Mouse (Mus musculus): ENCODE data around the gene Hnmt. TPM values are rescaled to one million over a fixed set of nuclear protein-coding genes. Genes with fewer than 3 reads are reported as not detected.
"Not testable (repeated sequence)": the region's sequence is repeated elsewhere in the genome, so short reads cannot be mapped to it uniquely, and the experiment has no call there.

Gene Hnmt
- polyA plus RNA-seq, 1 experiment = 0.54 TPM

DNA sequence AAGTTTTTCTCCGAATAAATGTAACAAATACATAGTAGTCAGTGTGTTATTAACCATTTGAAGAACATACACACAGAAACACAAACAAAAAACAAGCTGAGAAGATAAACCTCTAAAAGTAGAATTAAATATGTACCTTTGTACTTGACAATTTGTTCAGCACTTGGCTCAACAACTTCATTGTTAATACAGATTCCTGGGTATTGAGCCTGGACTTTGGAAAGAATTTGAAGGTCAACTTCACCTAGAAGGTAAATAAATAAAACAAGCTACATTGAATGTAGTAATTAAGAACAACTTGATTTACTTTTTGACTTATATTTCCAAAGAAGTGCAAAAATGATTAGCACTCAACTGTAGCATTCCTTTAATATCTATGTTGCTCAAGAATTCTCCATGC lies 30.2 kb downstream of the Hnmt start:
- Histone ChIP-seq H3K4me3 (ENCODE audit: insufficient read depth, low read length) (no peak overlapping the region), H3K4me1 (ENCODE audit: control insufficient read depth, insufficient read depth, low read length) (no peaks in the 10 kb centered on the region), H3K27ac (ENCODE audit: insufficient read depth, low read length) (no peak overlapping the region)
- no peak for TF ChIP-seq POLR2A (IDR thresholded peaks at IDR 0.05; ENCODE audit: low read depth, low read length)
- TF ChIP-seq CTCF (IDR thresholded peaks at IDR 0.05; ENCODE audit: borderline replicate concordance, insufficient read depth, low read length) = no peak

DNA sequence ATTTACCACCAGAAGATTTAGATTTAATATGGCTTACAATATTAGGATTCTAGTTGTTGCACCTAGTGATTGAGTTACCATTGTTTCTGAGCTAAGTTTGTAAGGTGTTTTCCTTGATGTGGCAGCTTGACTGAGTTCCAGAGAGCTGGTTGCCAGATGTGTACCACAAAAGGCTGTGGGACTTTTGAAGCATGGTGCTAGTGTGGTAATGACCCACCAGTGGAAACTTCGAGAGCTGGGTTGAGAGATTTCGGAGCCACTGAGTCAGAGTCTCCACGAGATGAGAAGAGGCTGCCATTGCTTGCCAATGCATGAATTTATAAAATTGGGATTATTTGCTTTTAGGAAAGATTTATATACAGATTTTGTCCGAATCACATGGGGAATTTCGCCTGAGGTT lies 34.2 kb downstream of the Hnmt start:
- H3K4me3 ChIP-seq (ENCODE audit: insufficient read depth, low read length) = no peak overlapping the region
- H3K4me1 ChIP-seq (ENCODE audit: control insufficient read depth, insufficient read depth, low read length) = no peaks in the 10 kb centered on the region
- no peak overlapping the region for H3K27ac ChIP-seq (ENCODE audit: insufficient read depth, low read length)
- TF ChIP-seq POLR2A (IDR thresholded peaks at IDR 0.05; ENCODE audit: low read depth, low read length) = no peak
- no peak for TF ChIP-seq CTCF (IDR thresholded peaks at IDR 0.05; ENCODE audit: borderline replicate concordance, insufficient read depth, low read length)

DNA sequence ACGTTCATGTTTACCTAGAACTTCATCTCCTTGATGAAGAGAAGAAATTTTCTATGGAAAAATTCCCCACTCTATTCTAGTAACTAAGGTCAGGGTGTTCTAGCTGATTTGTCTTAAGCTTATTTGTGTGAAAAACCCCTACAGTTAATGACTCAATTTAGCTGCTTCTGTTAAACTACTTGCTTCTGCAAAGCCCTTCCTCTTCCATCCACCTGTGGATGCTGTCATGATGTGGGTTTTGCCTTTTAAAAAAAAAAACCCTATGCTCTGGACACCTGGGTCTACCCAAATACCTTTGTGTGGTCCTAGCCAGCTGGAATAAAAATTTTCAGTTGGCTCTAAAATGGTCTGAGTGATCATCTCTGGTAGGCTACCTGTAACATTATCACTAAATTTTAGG lies 49.9 kb downstream of the Hnmt start:
- Histone ChIP-seq H3K4me1 (ENCODE audit: control insufficient read depth, insufficient read depth, low read length) (no peaks in the 10 kb centered on the region), H3K4me3 (ENCODE audit: insufficient read depth, low read length) (no peak overlapping the region), H3K27ac (ENCODE audit: insufficient read depth, low read length) (no peak overlapping the region)
- TF ChIP-seq POLR2A (IDR thresholded peaks at IDR 0.05; ENCODE audit: low read depth, low read length) (no peak), CTCF (IDR thresholded peaks at IDR 0.05; ENCODE audit: borderline replicate concordance, insufficient read depth, low read length) (no peak)

DNA sequence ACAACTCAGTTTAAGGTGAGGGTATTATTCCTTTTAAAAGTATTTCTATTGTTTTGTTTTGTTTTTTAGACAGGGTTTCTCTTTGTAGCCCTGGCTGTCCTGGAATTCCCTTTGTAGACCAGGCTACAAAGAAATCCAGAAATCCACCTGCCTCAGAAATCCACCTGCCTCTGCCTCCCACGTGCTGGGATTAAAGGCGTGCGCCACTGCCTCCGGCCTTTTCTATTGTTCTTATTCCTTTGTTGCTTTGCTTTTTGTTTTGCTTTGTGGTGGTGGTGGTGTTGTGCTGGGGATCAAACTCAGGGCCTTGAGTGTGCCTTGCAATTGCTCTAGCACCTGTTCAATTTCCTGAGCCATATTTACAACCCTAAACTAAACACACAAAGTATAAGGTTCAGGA lies 50.4 kb downstream of the Hnmt start:
- Histone ChIP-seq H3K4me1 (ENCODE audit: control insufficient read depth, insufficient read depth, low read length) (no peaks in the 10 kb centered on the region), H3K4me3 (ENCODE audit: insufficient read depth, low read length) (no peak overlapping the region), H3K27ac (ENCODE audit: insufficient read depth, low read length) (no peak overlapping the region)
- no peak for TF ChIP-seq POLR2A (IDR thresholded peaks at IDR 0.05; ENCODE audit: low read depth, low read length)
- TF ChIP-seq CTCF (IDR thresholded peaks at IDR 0.05; ENCODE audit: borderline replicate concordance, insufficient read depth, low read length) = no peak

DNA sequence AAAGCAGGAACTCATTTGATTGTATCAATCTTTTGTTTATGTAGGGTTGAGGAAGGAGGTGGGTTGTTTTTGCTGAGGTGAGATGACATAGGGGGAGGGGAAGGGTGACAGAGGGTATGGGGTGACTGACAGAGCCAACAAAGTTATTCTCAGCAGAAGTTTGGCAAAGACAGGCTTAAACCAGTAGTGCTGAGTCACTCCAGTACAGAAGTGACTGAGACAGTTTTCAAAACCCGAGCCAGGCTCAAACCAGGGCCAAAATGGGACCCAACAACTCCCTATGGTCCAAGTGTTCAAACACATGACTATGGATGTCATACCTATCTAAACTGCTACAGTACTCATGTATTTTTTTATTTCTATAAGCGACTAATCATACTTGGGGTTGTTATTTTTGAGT lies 52.4 kb downstream of the Hnmt start:
- no peak for TF ChIP-seq POLR2A (IDR thresholded peaks at IDR 0.05; ENCODE audit: low read depth, low read length)
- TF ChIP-seq CTCF (IDR thresholded peaks at IDR 0.05; ENCODE audit: borderline replicate concordance, insufficient read depth, low read length) = no peak
- H3K4me1 ChIP-seq (ENCODE audit: control insufficient read depth, insufficient read depth, low read length) = no peaks in the 10 kb centered on the region
- H3K4me3 ChIP-seq (ENCODE audit: insufficient read depth, low read length) = no peak overlapping the region
- H3K27ac ChIP-seq (ENCODE audit: insufficient read depth, low read length) = no peak overlapping the region

DNA sequence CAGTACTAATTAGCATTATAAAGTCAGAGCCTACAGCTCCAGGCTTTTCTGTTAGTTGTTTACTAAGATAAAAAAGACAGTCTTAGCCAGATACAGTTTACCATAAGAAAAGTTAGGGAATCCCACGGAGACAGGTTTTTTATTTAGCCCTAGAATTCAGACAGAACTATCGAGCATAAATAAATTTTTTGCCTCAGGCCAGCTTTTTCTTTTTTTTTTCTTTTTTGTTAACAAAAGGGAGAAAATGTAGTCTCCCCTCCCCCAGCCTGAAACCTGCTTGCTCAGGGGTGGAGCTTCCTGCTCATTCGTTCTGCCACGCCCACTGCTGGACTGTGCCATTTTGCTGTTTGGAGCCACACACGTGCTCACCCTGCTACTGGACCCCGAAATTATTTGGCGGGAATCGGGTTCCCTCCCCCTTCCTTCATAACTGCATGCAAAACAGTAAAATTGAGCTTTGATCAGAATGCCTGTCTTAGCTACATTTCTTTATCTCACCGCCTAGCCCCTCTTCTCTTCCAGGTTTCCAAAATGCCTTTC lies 59.1 kb downstream of the Hnmt start:
- H3K4me3 ChIP-seq (ENCODE audit: insufficient read depth, low read length); H3K4me1 ChIP-seq (ENCODE audit: control insufficient read depth, insufficient read depth, low read length); H3K27ac ChIP-seq (ENCODE audit: insufficient read depth, low read length): not testable (repeated sequence)

DNA sequence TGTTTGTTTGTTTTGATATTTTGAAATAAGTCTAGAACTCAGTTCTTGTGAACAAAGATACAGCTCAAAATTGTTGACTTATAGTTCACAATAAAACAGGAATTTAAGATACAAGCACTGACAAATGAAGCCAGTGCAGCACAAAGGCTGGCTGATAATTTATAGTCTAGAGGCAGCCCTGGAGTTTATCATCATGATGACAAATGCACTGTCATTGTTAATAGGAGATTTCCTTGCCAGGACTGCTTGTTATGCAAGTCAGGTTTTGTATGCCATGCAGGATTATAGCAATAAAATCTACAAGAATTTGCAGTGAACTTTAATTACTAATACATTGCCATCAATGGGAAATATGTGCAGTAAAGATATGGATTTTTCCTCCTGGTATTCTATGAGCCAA lies 61.9 kb downstream of the Hnmt start:
- TF ChIP-seq CTCF (IDR thresholded peaks at IDR 0.05; ENCODE audit: borderline replicate concordance, insufficient read depth, low read length) (no peak), POLR2A (IDR thresholded peaks at IDR 0.05; ENCODE audit: low read depth, low read length) (no peak)

DNA sequence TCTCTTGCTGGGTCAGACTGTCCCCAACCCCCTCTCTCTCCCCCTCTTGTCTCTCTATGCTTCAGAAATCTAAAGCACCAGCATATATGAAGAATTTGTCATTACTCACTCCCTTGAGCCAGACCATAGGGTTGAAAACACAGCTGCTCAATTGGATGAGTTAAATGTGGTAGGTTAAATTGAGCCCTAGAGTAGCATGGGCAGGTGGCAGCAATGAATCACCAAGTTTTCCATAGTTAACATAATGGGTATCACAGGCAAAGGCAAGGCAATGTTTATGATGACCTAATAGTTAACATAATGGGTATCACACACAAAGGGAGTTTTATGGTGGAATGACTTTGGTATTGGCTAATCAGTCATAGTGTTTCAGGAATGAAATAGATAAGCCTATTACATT lies 65.9 kb downstream of the Hnmt start:
- no peak overlapping the region for H3K27ac ChIP-seq (ENCODE audit: insufficient read depth, low read length)
- TF ChIP-seq CTCF (IDR thresholded peaks at IDR 0.05; ENCODE audit: borderline replicate concordance, insufficient read depth, low read length) = no peak
- TF ChIP-seq POLR2A (IDR thresholded peaks at IDR 0.05; ENCODE audit: low read depth, low read length) = no peak
- H3K4me1 ChIP-seq (ENCODE audit: control insufficient read depth, insufficient read depth, low read length) = no peaks in the 10 kb centered on the region
- no peak overlapping the region for H3K4me3 ChIP-seq (ENCODE audit: insufficient read depth, low read length)

More for the DNA sequence above, 61.9 kb downstream of the Hnmt start:
- Histone ChIP-seq H3K4me3 (ENCODE audit: insufficient read depth, low read length) (no peak overlapping the region), H3K4me1 (ENCODE audit: control insufficient read depth, insufficient read depth, low read length) (no peaks in the 10 kb centered on the region), H3K27ac (ENCODE audit: insufficient read depth, low read length) (no peak overlapping the region)

DNA sequence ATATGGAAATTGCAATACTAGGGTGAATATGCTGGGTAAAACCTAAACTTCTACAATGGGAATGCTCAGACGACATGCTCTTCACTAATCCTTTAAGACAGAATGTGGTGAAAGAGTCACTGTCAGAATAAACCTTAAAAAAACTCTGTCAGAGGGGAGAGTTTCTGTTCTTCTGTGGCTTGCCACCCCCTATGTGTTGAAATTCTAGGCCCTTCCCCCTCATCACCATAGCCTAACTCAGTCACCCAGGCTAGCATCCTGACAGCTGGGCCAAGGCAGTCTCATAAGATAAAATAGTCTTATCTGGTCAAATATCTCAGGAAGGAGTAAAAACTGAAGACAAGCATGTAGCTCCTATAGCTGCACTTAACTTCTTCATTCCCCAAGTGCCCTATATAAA lies 66.3 kb downstream of the Hnmt start:
- TF ChIP-seq POLR2A (IDR thresholded peaks at IDR 0.05; ENCODE audit: low read depth, low read length) (no peak), CTCF (IDR thresholded peaks at IDR 0.05; ENCODE audit: borderline replicate concordance, insufficient read depth, low read length) (no peak)
- Histone ChIP-seq H3K27ac (ENCODE audit: insufficient read depth, low read length) (no peak overlapping the region), H3K4me1 (ENCODE audit: control insufficient read depth, insufficient read depth, low read length) (no peaks in the 10 kb centered on the region), H3K4me3 (ENCODE audit: insufficient read depth, low read length) (no peak overlapping the region)

DNA sequence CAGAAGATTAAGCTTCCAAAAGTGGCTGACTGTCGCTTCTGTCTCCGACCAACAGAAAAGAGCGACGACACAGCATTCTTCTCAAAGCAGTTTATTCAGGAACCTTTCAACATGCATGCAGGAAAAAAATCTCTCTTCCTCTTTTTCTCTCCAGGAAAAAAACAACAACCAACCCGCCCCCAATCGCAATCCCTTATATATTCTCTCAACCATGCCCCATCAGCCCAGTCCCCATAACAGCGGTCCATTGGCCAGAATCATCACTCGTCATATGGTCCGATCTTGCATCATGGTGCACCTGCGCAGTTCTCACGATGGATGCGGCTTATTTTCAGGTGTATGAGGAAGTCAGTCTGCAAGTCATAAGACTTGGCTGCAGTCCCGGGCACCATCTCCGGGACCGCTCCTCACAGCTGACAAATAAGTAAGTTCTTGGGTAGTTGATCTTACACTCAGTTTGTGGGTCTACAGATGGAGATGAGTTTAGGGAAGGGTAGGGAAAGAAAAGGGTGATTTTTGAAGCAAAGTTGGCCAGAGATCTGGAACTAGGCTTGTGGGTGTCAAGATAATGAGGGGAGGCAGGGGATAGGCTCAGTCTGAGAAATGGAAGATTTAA lies 88.4 kb downstream of the Hnmt start:
- not testable (repeated sequence) for H3K27ac ChIP-seq (ENCODE audit: insufficient read depth, low read length); H3K4me3 ChIP-seq (ENCODE audit: insufficient read depth, low read length); H3K4me1 ChIP-seq (ENCODE audit: control insufficient read depth, insufficient read depth, low read length)

Other genes with a start within 250 kb of the Hnmt start
- not detected in 2 replicates for gene Tbpl2, start 47.2 kb upstream of the Hnmt start, polyA plus RNA-seq (2011; ENCODE audit: insufficient read length, low read depth, missing spikeins)
- not detected in 2 replicates for gene Il1f8, start 103.8 kb upstream of the Hnmt start, polyA plus RNA-seq (2011; ENCODE audit: insufficient read length, low read depth, missing spikeins)
- gene Il1f9, start 137.1 kb upstream of the Hnmt start, polyA plus RNA-seq (2011; ENCODE audit: insufficient read length, low read depth, missing spikeins) = not detected in 2 replicates
- gene Il1f6, start 166.0 kb upstream of the Hnmt start, polyA plus RNA-seq (2011; ENCODE audit: insufficient read length, low read depth, missing spikeins) = not detected in 2 replicates
- gene Il1f5, start 227.6 kb upstream of the Hnmt start, polyA plus RNA-seq (2011; ENCODE audit: insufficient read length, low read depth, missing spikeins) = not detected in 2 replicates
- not detected in 2 replicates for gene Il1f10, start 241.8 kb upstream of the Hnmt start, polyA plus RNA-seq (2011; ENCODE audit: insufficient read length, low read depth, missing spikeins)